Mouse (Mus musculus) hindbrain, embryonic 10.5 days (tissue): ENCODE data around the gene Dffa. TPM values are rescaled to one million over a fixed set of nuclear protein-coding genes. Genes with fewer than 3 reads are reported as not detected.
"Not testable (repeated sequence)": the region's sequence is repeated elsewhere in the genome, so short reads cannot be mapped to it uniquely, and the experiment has no call there.

Experiments used
- DNase-seq: peaks from one replicate; pipeline ENCODE4 v3.0.0-alpha.2; 2017; ENCODE audit warnings: low spot score
- H3K27ac ChIP-seq: fragments of 300-500 bp; sonication (generic); 2 replicates; pipeline ENCODE4 v1.5.1; 2016; ENCODE audit warnings: mild to moderate bottlenecking, moderate library complexity
- H3K27me3 ChIP-seq: fragments of 300-500 bp; sonication (generic); 2 replicates; pipeline ENCODE4 v1.6.1; 2016; ENCODE audit warnings: mild to moderate bottlenecking; ENCODE audit not compliant: poor library complexity, insufficient read depth, severe bottlenecking
- H3K36me3 ChIP-seq: fragments of 300-500 bp; sonication (generic); 2 replicates; pipeline ENCODE4 v1.6.1; 2016; ENCODE audit warnings: mild to moderate bottlenecking, moderate library complexity
- H3K4me1 ChIP-seq: fragments of 300-500 bp; sonication (generic); replicated peaks from 2 replicates; pipeline ENCODE4 v1.6.1; 2016; ENCODE audit warnings: mild to moderate bottlenecking
- H3K4me3 ChIP-seq: fragments of 300-500 bp; sonication (generic); 2 replicates; pipeline ENCODE4 v1.5.1; 2016; ENCODE audit warnings: mild to moderate bottlenecking, moderate library complexity
- H3K9me3 ChIP-seq: fragments of 300-500 bp; sonication (generic); 2 replicates; pipeline ENCODE4 v1.6.1; 2016; ENCODE audit warnings: mild to moderate bottlenecking, moderate library complexity
- WGBS: fragments of 180-500 bp; shearing (Covaris S2); methylation state at CpG from one replicate; pipeline ENCODE4 v1.1.7; 2016; 5-methylcytosine and 5-hydroxymethylcytosine counted together
- polyA plus RNA-seq: library from polyadenylated mRNA; unstranded; fragments of >200 nt; fragmentation: Nextera tagmentation; extraction: Ambion mirVana; gene quantifications from 2 replicates; pipeline ENCODE4 v1.2.1, GENCODE M21; 2016

Dffa gene
- polyA plus RNA-seq, 1 experiment from 2014 or later, result 33.1 TPM

DNA sequence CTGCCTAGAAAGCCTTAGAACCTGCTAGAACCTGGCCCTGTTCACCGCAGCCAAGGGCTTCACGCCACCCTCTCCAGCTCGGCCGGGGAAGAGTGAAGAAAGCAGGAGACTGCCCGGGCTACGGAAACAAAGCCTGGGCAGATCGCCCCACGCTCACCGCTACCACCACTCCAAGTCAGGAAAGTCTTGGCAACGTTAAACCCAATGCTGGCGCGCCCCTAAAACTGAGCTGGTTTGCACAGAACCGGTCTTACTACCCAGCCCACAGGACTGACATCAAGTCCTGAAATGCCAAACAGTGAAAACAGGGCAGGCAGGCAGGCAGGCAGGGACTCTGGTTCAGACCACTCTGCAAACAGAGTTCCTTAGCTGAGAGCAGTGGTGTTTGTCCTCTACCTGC is 28.9 kb upstream of the Dffa start:
- no peaks in the 10 kb centered on the region for H3K27me3 ChIP-seq
- H3K27ac ChIP-seq, result no peak overlapping the region
- no peaks in the 10 kb centered on the region for H3K9me3 ChIP-seq
- DNase-seq, result no peak
- H3K4me1 ChIP-seq, result peaks cover 36% of the 10 kb centered on the region
- peaks cover 38% of the 10 kb centered on the region for H3K36me3 ChIP-seq
- H3K4me3 ChIP-seq, result no peak overlapping the region
- 96% methylated on average over 13 of the region's 13 CpGs for WGBS

DNA sequence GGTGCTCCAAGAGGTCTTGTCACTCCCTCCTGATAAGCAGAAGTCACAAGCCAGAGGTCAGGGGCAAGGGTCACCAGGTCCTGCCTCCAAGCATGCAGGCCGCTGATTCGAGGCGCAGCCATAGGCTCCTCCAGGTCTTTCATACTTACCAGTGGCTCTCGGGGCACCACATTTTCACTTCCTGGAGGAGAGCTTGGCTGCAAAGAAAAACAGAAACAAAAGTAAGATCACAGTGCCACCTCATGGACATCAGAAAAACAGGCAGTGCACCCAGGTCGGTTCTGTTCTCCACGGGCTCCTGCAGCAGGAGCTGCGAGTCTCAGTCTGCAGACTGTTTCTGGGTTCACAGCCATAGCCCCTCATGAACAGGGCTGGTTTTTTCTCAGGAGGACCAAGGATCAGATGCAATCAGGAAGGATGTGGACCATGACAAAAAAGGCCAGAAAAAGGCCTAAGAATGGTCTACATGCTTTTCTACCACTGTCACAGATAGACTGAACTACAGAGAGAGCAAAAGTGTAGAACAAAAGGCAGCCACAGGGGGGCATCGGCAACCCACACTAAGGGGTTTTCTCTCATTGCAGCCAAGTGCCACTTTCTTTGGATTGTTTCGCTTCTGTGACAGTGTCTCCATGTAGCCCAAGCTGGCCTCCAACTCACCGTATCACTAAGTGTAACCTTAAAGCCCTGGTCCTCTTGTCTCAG is 27.9 kb upstream of the Dffa start:
- Histone ChIP-seq H3K4me3 (no peak overlapping the region), H3K9me3 (no peaks in the 10 kb centered on the region), H3K4me1 (peaks cover 27% of the 10 kb centered on the region), H3K27me3 (no peaks in the 10 kb centered on the region), H3K36me3 (peaks cover 40% of the 10 kb centered on the region), H3K27ac (0 out of 2 replicates have a peak overlapping the region, but pooled peaks have one; percentile 31)
- DNase-seq, result peak; percentile 70
- WGBS, result 31% methylated on average over 10 of the region's 10 CpGs

DNA sequence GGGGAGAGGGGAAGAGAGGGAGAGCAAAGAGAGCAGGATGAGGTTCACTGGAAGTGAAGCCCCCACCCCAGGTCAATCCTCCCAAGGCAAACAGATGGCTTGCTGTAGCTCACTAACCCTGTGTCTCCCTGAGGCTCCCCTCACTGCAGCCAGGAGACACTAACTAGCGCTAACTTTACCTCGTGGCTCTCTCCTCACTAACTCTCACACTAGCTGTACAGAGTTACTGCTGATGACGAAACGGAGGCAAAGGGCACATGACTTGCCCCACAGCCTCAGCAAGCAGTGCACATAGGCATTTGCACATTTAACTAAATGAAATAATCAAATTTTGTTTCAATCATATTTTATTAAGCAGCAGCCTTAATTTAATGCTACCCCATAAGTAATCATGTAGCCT is 25.7 kb upstream of the Dffa start:
- WGBS, result 58% methylated on average over 4 of the region's 4 CpGs
- Histone ChIP-seq H3K27ac (no peak overlapping the region), H3K9me3 (no peaks in the 10 kb centered on the region), H3K4me1 (peaks cover 34% of the 10 kb centered on the region), H3K36me3 (peaks cover 26% of the 10 kb centered on the region), H3K27me3 (no peaks in the 10 kb centered on the region), H3K4me3 (no peak overlapping the region)
- DNase-seq, result no peak

DNA sequence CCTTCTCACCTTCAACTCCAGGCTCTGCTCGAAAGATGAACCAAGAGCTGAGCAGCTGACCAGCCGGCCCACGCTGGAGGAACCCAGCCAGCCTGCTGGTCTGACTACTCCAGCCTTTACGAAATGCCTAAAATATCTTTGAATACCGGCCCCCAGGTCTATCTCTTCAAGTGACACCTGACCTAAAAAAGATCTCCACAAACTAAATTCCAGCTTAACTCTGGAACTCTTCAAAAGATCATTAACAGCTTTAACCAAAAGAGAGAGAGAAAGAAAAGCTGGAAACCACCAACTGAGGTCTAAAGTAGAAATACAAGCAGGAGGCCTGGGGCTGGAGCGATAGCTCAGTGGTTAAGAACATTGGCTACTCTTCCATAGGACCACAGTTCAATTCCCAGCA is 24.3 kb upstream of the Dffa start:
- Histone ChIP-seq H3K4me1 (peaks cover 37% of the 10 kb centered on the region), H3K9me3 (no peaks in the 10 kb centered on the region), H3K27me3 (no peaks in the 10 kb centered on the region), H3K27ac (no peak overlapping the region), H3K4me3 (no peak overlapping the region), H3K36me3 (peaks cover 16% of the 10 kb centered on the region)
- DNase-seq, result no peak
- 88% methylated on average over 6 of the region's 6 CpGs for WGBS

DNA sequence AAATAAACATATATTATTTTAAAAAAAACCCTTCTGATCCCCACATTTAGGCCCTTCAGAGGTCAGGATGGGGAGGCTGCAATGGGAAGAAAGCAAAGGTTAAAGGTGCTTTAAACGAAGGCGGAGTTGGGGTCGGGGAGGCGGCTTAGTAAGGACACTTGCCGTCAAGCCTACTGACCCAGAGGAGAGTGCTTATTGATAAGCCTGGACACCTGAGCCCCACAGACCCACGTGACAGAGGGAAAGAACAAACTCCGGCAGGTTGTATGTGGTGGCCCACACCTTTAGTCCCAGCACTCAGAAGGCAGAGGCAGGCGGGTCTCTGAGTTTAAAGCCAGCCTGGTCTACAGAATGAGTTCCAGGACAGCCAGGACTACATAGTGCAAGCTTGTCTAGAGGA is 23.8 kb upstream of the Dffa start:
- Histone ChIP-seq H3K27me3 (no peaks in the 10 kb centered on the region), H3K9me3 (no peaks in the 10 kb centered on the region), H3K4me1 (peaks cover 37% of the 10 kb centered on the region), H3K27ac (no peak overlapping the region), H3K4me3 (no peak overlapping the region), H3K36me3 (peaks cover 11% of the 10 kb centered on the region)
- DNase-seq, result no peak
- WGBS, result 90% methylated on average over 8 of the region's 8 CpGs

DNA sequence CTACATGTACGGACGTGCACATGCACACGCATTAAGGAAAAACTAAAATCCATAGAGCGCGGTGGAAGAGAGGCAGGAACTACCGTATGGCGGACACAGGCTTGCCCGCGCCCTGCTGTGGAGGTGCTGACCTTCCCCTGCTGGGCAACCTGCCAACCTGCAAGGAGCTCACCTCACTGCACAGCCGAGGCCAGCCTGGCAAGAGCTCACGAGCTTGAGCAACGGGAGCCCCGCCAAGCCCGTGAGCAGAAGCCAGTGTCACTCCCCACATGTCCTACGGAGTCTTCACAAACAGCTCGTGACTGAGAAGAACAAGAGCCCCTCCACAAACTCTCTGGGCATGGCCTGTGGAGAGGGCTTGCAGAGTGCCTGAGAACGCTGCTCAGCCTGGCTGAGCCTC is 22.4 kb upstream of the Dffa start:
- Histone ChIP-seq H3K4me3 (no peak overlapping the region), H3K36me3 (0 out of 2 replicates have a peak, but pooled peaks cover 4% of the 10 kb centered on the region), H3K4me1 (peaks cover 26% of the 10 kb centered on the region), H3K9me3 (no peaks in the 10 kb centered on the region), H3K27ac (no peak overlapping the region), H3K27me3 (no peaks in the 10 kb centered on the region)
- DNase-seq, result no peak
- 83% methylated on average over 17 of the region's 17 CpGs for WGBS

DNA sequence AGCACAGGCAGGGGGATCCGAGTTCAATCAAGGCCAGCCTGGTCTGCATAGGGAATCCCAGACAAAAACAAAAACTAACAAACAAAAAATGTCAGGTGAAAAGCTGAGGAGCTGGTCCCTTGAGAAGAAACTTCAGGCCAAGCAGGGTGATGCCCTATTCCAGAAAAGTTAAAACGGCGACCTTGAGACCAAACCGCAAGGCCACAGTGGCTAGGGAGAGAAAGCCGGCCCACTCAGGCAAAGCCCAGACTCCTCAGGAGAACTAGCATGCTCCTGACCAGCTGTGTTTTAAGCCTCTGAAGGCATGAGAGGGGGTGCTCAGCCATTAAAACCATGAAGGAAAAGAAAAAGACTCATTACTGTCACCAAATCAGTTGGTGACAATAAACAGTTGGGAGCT is 18.6 kb upstream of the Dffa start:
- H3K4me3 ChIP-seq, result no peak overlapping the region
- H3K36me3 ChIP-seq, result no peaks in the 10 kb centered on the region
- no peak overlapping the region for H3K27ac ChIP-seq
- WGBS, result 87% methylated on average over 5 of the region's 5 CpGs
- H3K9me3 ChIP-seq, result no peaks in the 10 kb centered on the region
- H3K27me3 ChIP-seq, result no peaks in the 10 kb centered on the region
- H3K4me1 ChIP-seq, result peaks cover 9% of the 10 kb centered on the region; the same call in 1 of the 2 replicates
- DNase-seq, result no peak

DNA sequence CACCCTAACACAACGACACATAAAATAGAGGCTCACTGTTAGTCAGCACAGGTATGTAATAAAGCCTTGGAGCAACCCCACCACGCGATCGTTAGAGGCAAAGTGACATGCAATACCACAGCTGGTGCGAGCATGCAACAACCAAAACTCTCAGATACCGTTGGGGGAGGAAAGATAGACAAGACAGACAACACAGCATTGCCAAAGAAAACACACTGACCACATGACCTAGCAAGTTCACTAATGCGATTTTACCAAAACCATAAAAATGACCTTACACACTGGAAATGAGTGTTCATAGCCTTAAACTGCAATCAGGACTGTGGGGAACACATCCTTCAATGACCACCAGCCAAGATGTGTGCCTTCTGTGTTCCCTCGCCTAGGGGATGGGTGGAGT is 12.6 kb upstream of the Dffa start:
- Histone ChIP-seq H3K27ac (no peak overlapping the region), H3K9me3 (no peaks in the 10 kb centered on the region), H3K4me1 (no peaks in the 10 kb centered on the region), H3K36me3 (peaks cover 35% of the 10 kb centered on the region), H3K4me3 (no peak overlapping the region), H3K27me3 (no peaks in the 10 kb centered on the region)
- no peak for DNase-seq
- WGBS, result 92% methylated on average over 8 of the region's 8 CpGs

DNA sequence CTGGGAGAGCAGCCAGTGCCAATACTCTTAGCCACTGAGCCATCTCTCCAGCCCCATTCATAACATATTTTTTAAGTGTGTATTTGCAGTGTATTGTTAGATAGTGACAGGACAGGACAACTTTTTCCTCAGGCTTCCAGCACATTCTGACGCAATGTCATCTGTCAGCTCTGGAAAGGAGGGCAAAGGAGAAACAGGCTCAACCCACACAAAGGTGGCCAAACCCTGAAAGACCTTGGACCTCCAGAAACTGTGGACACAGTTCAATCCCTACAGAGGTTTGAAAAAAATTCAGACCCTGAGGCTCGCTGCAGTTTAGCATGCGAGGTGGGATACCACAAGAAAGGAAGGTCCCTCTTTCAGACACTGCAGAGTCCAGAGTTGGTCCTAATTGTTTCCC is 6.0 kb upstream of the Dffa start:
- Histone ChIP-seq H3K27ac (no peak overlapping the region), H3K9me3 (no peaks in the 10 kb centered on the region), H3K27me3 (no peaks in the 10 kb centered on the region), H3K4me3 (peak overlapping the region; percentile 100), H3K36me3 (peaks cover 17% of the 10 kb centered on the region), H3K4me1 (peaks cover 22% of the 10 kb centered on the region)
- no peak for DNase-seq
- 78% methylated on average over 3 of the region's 3 CpGs for WGBS

DNA sequence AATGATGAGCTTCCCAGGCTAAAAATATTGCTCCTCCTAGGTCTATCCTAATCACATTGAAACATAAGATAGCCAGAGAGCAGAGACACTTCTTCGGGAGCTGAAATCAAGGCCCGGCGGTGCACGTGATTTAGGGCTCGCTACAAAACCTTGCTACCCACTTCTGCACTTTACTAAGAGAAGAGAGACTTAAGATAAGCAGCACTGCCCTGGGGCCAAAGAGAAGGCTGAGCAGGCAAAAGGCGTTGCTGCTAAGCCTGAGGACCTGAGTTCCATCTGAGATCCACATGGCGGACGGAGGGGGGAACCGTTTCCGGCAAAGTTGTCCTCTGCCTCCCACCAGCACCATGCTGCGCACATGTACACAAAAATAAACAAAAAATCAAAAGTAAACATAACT is 5.4 kb upstream of the Dffa start:
- peaks cover 11% of the 10 kb centered on the region for H3K36me3 ChIP-seq
- H3K9me3 ChIP-seq, result no peaks in the 10 kb centered on the region
- peak; percentile 12 for DNase-seq
- 20% methylated on average over 11 of the region's 11 CpGs for WGBS
- peak overlapping the region; percentile 100 for H3K4me3 ChIP-seq
- peak overlapping the region; percentile 93 for H3K27ac ChIP-seq
- H3K27me3 ChIP-seq, result no peaks in the 10 kb centered on the region
- peaks cover 22% of the 10 kb centered on the region for H3K4me1 ChIP-seq

DNA sequence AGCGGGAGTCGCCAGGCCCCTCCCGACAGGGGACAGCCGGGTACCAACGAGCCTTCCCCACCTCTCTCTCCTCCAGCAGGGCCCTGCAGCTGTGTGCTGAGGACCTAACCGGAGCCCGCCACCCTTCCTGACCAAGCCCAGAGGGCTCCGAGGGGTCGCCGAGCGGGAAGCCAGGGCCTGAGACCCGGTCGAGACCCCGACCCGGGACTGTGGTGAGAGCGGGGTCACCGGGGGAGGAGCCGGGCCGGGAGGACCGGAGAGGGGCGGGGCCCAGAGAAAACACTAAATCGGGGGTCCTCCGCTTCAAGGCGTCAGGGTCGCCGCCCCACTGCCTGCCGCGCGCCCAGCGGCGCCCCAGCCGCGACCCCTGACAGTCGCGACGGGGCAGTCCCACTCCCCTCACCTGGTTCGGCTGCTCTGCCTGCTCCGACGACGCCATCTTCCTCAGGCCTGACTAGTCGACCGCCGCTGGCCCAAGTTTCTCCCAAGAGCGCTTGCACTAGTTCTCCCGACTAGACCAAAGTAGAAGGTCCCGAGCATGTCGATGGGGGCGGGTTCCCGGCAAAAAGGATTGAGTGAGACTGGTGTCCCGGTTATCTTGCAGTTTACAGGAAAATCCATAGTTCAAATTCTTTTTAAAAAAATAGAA is 4.5 kb upstream of the Dffa start, which contains the start of gene Pex14:
Pex14 (minus strand) TSS at position 508 of the 649 bp plus-strand sequence.
- DNase-seq, result peak; percentile 93
- Histone ChIP-seq H3K9me3 (no peaks in the 10 kb centered on the region), H3K36me3 (peaks cover 2% of the 10 kb centered on the region; the same call in 1 of the 2 replicates), H3K4me3 (peak within 1 kb of the TSS; percentile 100), H3K4me1 (peaks cover 26% of the 10 kb centered on the region), H3K27ac (peak within 1 kb of the TSS; percentile 93), H3K27me3 (no peaks in the 10 kb centered on the region)
- WGBS, result under 1% methylated on average over 50 of the region's 50 CpGs

DNA sequence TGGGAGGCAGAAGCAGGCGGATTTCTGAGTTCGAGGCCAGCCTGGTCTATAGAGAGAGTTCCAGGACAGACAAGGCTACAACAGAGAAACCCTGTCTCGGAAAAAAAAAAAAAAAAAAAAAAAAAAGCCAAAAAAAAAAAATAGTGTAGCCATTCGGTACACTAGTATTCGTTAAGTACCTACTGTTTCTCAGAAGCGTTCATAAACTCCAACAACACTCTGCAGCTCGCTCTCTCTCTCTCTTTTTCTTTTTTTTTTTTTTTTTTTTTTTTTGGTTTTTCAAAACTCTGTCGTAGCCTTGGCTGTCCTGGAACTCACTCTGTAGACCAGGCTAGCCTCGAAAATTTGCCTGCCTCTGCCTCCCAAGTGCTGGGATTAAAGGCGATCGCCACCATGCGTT is 3.5 kb upstream of the Dffa start:
- not testable (repeated sequence) for H3K27ac ChIP-seq, H3K36me3 ChIP-seq, H3K4me3 ChIP-seq, H3K27me3 ChIP-seq, DNase-seq, H3K9me3 ChIP-seq
- 86% methylated on average over 12 of the region's 12 CpGs for WGBS
- peaks cover 34% of the 10 kb centered on the region for H3K4me1 ChIP-seq

DNA sequence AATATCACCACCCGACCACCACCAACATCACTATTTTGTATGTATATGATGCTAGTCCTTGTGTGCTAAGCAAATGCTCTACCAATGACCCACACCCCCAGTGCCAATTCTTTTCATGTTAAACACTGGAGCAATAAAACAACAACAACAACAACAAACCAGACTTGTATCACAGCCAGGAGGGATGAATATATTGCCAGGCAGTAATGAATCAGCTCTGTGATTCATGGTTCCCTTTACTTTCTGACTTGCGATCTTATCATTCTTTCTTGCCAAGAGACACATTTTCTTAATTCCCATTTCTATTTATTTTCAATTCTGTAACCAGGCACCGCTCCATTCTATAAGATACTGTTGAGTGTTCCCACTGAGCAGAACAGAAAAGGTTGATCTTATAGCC is 2.5 kb upstream of the Dffa start:
- 83% methylated on average over 3 of the region's 3 CpGs for WGBS
- no peak overlapping the region for H3K4me3 ChIP-seq
- no peaks in the 10 kb centered on the region for H3K27me3 ChIP-seq
- no peaks in the 10 kb centered on the region for H3K9me3 ChIP-seq
- peaks cover 5% of the 10 kb centered on the region for H3K36me3 ChIP-seq
- no peak overlapping the region for H3K27ac ChIP-seq
- DNase-seq, result no peak
- peaks cover 34% of the 10 kb centered on the region for H3K4me1 ChIP-seq
